Mouse (Mus musculus): ENCODE measurements around the gene Mterf4. TPM values are rescaled to one million over a fixed set of nuclear protein-coding genes. Genes with fewer than 3 reads are reported as not detected.
A peak's percentile ranks its signal among the peaks of the same experiment; 100 is the strongest.
"Not testable (repeated sequence)": the region's sequence is repeated elsewhere in the genome, so short reads cannot be mapped to it uniquely, and the experiment has no call there.

Mterf4 gene
- total RNA-seq (2021) = 10 to 100 TPM; 23.0 to 24.9 TPM
- long read RNA-seq, experiment 1, transcript Mterf4-201 (4 exons, 1,366 nt) = major isoform, 14 of 27 reads
- long read RNA-seq, experiment 1, partial matches to known transcripts = 2 of 27 reads
- long read RNA-seq, experiment 1, other reads (novel, unspliced or antisense) = 5 of 27 reads
- long read RNA-seq, experiment 2, partial matches to known transcripts = 3 of 11 reads
- long read RNA-seq, experiment 2, other reads (novel, unspliced or antisense) = 3 of 11 reads

DNA sequence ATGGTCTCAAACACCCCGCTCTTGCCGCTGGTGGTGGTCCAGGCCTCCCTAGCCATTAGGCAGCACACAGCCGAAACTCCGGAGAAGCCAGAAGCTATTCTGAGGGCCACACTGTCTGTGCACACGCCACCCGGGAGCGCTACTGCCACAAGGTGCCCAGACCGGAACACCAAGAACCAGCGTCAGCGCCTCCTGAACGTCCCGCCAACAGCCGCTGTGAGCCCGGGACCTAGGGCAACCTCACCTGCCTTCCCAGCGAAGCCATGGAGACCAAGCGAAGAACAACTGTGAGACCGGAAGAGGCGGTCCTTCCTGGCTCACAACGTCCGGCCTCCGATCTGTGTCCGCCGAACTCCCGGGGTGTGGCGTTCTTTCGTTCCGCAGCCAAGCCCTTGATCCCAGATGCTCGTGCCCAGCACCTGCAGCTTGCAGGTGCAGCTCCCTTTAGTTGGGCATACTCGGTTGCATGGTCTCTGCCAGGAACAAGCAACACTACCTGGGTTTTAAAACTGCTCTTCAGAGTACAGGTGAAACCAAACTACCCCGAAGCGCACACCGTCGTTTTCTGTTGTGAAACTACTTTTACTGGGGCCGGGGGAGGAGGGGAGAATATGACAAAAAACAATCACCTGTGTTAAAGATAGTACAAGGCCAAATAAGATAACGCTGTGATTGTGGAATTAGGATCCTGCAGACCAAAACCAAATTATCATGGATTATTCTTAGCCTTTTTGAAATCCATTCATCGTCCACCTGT is at the start of gene Mterf4:
Gene Mterf4 (minus strand): TSS at position 335 of the 757 bp plus-strand sequence.
- DNase-seq = peak; percentile 84 to 87

DNA sequence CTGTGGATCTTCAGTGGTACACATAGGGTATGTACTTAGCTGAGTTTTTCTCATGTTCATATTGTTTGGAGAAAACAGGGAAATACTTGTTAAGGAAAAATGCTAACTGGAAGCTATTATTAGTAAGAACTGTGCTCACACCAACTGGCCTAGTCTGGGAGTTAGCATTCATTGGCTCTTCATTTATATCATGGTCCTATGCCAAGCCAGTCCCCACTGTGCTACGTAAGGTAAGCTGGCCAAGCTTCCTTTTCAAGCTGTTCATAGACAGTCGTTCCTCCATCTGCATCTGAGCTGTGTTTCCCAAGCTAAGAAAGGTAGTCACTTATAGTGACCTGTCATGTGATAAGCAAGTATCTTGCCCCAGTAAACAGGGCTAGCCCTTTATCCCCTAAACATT is 47.0 kb upstream of the Mterf4 start:
- no peak for DNase-seq

DNA sequence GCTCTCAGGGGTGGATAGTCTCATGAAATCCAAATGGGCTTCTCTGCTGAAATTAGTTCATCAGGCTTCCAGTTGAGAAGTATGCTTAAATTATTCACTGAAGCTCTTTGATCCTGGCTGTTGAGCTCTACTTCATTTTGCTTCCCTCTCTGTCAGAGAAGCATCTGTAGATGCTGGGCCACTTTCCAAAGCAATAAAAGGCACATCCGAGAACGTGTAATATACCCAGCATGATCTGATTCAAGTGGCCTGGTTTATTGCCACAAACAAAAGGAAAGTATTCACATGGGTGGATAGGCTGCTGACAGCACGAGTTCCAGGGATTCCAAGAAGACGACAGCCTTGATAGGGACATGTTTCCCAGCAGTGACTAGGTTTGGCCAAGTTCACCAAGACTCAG is 44.0 kb upstream of the Mterf4 start:
- DNase-seq = no peak

DNA sequence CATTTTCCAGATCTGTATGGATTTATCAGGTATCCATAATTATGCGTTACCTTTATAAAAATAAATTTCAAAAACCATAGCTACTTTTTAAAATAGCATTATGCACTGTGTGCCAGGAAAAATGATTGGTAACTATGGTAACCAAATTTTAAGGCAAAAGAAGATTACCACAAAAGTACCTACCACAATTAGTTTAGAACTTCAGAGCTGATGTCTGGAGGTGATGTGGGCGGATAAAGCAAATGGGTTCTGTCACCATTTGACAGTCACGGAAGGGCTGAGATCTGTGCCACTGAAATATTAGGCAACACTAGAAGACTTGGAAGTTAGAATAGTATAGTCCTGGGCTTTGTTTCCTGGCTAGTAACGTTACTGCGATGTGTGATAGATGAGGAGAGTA is 41.5 kb upstream of the Mterf4 start:
- no peak for DNase-seq

DNA sequence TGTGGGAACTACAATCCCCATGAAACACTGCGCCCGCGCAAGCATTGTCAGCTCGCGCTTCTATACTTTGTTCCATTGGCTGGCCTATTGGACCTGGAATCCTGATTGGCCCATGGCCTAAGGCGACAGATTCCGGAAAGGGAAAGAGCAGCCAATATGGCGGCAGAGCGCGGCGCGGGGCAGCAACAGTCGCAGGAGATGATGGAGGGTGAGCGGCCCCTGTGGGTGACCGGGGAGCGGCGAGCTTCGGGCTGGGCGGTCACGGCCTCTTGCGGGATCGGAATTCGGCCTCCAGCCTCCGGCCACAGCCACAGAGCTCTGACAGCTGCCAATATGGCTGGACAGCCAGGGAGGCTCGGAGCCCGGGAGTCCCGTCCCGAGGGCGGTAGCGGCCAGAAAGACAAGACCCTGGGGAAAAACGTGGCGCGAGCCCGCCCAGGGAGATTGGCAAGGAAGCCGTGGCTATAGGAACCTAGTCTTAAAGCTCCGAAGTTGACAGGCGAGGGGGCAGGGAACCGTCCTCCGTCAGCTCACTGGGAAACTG is 37.9 kb upstream of the Mterf4 start:
- peak; percentile 94 to 95 for DNase-seq

DNA sequence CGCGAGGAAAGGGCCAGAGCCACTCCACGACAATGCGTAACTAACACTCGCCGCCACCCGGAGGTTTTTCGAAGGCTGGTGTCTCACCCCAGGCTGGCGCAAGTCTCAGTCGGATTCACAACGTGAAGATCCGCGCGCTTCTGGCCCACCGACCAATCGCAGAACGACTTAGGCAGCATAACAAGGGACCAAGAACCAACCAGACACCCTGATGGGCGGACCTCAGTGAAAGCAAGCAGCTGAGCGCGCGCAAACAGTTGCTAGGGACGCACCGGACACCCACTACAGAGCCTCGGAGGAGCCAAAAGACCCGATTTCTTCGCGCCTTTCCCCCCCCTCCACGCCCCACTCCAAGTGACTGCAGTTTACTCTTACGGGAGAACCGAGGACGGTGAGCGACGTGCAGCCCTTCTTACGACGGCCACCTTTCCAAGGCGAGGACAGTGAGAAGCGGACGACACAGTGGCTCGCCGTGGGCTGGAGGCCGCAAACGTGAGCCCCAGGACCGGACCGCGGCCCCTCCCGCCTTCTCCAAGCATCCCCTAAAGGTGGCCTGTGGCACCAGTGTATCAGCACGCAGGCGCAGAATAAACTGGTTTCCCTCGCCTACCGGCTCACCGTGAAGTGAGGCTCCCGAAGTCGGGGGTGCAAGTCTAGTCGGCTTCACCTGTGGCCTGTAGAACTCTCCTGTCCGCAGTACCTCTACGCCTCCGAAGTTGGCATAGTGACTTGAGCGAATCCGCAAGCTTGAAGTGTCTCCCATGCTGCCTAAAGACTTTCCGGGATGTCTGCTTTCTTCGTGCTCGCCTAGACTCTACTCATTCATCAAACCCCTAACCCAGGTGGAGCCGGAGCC is 37.2 kb upstream of the Mterf4 start, which contains the start of the genes Ppp1r7 and Pask:
Gene Ppp1r7 (plus strand): TSS at position 207 of the 856 bp plus-strand sequence.
Gene Pask (minus strand): TSS at position 835 of the 856 bp plus-strand sequence.
- DNase-seq = peak; percentile 95 to 96

DNA sequence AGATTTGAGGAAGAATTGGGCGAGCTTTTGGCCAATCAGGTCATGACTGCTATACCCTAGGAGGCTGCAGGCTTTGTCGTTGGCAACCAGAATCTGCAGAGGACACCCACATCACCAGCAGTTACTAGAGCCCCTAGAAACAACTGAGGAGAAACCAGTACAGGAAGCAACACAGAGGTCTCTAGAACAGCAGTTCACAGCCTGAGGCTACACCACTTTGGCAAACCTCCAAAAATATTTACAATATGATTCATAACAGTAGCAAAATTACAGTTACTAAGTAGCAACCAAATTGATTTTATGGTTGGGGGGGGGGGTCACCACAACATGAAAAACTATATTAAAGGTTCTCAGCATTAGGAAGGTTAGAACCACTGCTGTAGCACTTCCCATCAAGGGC is 28.9 kb upstream of the Mterf4 start:
- no peak for DNase-seq

DNA sequence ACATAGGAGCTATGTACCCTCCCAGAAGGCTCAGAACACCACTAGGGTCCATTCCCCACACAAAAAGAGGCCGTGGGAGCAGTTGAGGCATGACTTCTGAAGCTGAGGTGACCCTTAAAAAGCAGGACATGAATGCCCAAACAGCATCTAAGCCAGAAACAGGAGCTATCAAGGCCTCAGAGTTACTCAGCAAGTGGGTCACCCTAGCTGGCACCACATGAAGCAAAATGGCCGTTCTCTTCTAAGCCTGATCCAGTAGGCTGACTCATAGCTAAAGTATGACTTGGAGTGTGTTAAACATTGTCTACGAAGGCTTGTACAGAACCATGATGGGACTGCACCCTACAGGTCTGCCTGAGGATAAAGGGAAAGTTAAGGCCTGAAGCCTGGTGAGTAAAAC is 20.7 kb upstream of the Mterf4 start:
- DNase-seq = peak; percentile 51 to 58

DNA sequence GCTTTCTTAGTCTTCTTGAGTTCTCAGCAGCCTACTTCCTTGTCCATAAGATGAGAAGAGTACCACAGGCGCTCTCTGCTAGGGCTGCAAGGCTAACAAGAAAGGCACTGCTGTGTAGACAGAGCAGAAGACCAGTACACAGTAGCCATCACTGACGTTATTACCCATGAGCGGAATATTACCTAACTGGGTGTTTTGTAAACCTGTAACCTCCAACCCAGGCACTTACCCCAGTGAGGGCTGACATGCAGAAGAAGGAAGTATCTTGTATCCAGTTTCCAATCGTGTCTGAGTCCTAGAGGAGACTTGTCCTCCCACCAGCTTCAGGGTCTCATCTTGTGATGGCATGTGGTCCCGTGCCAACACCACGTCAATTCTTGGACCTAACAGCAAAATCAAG is 18.3 kb upstream of the Mterf4 start:
- DNase-seq = no peak

DNA sequence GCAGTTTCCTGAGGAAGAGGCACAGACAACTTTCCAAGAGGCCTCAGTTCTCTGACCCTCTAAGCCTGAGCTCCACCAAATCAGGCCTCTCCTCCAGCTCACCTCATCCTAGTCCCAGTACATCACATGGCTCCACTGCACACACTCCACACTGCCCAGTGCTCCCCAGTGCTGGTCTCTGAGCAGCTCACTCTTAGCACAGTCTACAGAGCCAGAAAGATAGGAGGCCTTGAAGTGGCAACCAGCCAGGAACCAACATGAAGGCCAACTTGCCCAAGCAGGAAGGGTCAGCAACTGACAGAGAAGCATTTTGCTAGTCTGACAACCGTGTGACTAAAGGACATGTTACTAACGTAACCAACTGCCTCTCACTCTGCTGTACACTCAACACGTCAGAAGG is 5.1 kb downstream of the Mterf4 start:
- DNase-seq = peak; percentile 77 to 83

DNA sequence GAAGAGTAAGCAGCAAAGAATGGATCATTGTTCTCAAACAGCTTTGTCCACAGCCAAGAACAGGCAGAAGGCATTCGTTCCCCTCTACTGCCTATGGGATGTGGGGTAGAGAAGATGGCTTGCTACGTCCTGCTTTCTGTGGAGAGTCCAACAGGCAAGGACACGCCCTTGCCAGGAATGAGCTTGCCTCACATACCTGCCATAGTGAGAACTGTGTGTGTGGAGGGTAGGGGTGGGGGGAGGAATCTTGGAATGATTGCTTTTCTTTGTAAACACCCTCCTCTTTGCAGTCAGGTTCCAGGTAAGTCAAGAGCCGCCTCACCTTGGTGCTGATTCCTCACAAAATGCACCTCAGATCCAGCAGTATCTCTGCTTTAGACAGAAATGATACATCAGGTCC is 5.9 kb downstream of the Mterf4 start:
- no peak for DNase-seq

DNA sequence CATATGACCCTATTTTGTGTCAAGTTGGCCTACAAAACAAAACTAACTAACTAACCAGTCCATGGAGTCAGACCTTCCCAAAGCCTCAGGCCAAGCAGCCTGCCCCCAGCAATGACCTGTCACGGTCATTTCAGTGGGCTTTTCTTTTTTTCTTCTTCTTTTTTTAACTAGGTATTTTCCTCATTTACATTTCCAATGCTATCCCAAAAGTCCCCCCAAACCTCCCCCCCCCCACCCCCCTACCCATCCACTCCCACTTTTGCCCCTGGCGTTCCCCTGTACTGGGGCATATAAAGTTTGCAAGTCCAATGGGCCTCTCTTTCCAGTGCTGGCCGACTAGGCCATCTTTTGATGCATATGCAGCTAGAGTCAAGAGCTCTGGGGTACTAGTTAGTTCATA is 11.2 kb downstream of the Mterf4 start:
- not testable (repeated sequence) for DNase-seq

DNA sequence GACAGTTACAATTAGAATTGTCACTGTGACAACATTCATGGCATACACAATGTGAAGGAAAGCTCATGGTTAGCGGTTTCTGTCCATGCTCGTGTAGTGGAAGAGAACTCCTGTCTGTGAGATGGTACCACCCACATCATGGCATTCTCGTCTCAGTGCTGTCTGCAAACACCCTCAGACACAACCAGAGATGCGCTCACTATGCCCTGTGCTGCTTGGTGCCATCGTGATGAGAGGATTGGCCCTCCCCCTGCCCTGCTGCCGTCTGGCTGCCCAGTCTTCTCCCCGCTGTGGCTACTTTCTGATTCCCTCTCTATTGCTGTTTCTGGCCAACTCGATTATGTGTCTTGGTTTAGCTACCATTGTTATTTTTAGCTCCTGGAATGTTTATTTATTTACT is 13.7 kb downstream of the Mterf4 start:
- no peak for DNase-seq

DNA sequence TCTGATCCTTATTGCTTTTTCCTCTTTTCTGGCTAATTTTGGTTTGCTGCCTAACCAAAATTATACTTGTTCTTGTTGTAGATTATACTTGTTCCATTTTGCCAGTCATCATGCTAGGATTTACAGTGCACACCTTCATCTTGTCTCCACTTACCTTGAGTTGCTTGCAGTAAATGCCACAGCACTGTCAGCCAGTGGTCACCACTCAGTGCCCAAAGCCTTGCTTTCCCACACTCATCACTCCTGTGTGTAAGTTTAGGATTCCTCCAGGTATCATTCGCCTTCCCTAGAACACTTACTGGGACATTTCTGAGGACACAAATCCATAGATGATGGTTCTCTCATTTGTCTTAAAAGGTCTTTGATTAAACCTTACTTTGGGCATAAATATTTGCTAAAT is 14.1 kb downstream of the Mterf4 start:
- DNase-seq = no peak

DNA sequence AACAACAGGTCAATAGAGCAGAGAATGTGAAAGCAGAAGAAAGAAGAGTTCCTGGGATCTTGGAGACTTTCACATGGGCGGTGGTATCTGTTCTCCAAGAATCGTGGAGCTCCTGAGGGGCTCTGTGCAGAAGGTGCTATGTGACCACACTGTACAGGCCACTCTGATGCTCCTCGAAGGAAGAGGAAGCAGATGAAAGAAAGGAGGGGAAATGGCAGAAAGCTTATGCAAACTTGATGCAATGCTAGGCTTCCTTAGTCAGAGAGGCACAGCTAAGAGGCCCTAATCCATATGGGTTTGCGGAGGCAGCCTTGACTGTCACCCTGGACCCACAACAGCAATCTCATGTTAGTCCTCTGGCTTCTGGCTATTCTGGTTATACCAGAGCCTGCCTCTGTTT is 14.8 kb downstream of the Mterf4 start:
- DNase-seq = no peak

DNA sequence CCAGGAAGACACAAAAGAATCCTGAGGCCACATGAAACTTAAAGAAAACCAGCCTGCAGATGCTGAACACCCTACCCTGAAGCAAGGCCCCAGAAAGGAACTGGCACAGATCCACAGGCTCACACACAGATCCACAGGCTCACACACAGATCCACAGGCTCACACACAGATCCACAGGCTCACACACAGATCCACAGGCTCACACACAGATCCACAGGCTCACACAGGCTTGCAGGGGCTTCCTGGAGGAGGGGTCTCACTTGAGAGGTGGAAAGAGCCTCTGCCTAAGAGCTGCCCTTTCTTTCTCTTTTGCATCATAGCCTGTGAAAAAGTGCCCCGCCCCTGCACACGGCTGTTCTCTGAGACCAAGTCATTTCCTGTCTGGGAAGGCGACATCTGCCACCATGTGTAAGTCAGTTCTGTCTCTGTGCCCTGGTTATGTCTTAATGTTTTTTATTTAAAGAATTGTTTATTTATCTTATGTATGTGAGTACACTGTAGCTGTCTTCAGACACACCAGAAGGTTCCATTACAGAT is 16.0 kb downstream of the Mterf4 start:
- DNase-seq = no peak

DNA sequence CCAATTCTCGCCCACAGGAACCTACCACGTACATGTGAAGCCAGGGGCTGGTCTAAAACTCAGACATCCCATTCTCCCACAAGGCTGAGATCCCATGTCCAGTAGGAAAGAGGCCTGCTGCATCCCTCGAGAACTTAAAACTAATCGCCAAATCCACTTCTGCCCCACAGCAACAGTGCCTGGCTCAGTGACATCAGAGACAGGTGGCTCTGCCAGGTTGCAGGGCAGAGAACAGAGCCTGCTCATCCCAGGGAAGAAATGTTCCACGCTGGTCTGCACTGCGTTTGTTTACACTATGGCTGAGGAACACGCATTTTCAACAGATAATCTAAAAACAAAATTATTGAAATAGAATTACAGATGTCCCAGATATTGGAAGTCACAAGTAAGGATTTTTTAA is 28.7 kb downstream of the Mterf4 start:
- no peak for DNase-seq

DNA sequence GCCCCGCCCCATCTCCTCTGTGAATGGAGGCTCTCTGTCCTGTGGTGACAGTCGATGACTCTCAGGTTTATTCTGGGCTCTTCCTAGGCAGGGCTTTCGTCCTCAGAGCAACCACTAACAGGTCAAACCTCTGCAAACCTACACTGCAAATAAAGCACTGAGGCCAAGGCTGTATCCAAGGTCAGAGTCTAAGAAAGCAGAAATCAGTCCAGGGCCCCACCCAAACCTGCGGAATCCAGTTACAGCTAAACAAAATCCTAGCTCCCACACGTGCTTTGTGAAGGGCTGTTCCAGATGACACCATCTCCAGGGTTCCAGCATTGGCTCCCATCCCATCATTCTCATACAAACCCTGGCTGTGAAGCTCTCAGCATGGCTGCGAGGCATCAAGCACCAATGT is 30.2 kb downstream of the Mterf4 start:
- no peak for DNase-seq

DNA sequence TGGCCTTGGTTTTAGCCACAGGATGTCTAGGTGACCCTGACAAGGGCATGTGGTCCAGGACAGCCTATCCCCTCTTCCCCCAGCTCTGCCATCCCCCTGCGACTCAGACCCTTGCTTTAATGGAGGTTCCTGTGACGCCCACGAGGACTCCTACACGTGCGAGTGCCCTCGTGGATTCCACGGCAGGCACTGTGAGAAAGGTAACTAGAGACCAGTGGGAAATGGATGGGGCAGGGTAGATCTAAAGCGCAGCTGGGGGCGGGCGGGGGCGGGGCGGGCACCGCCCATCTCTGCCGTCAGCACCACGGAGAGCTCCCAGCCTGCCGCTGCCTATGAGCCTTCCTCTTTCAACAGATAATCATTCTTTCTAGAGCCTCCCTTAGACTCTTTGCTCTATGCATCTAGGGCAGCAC is 33.3 kb downstream of the Mterf4 start:
- DNase-seq = peak; percentile 58 to 72

DNA sequence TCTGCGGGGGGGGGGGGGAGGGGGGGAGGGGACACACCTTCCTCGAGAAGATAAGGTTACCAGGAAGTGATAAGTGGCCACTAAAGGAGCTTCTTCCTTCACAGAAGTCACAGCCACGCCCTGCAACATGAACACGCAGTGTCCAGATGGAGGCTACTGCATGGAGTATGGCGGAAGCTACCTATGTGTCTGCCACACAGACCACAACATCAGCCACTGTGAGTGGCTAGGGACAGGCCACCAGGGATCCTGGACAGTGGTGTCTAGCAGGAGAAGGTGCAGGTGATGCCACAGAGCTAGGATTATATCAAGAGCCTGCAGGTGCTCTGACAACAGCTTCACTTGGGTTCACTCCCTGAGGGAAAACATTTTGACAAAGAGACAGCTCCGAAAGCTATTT is 34.0 kb downstream of the Mterf4 start:
- DNase-seq = no peak

DNA sequence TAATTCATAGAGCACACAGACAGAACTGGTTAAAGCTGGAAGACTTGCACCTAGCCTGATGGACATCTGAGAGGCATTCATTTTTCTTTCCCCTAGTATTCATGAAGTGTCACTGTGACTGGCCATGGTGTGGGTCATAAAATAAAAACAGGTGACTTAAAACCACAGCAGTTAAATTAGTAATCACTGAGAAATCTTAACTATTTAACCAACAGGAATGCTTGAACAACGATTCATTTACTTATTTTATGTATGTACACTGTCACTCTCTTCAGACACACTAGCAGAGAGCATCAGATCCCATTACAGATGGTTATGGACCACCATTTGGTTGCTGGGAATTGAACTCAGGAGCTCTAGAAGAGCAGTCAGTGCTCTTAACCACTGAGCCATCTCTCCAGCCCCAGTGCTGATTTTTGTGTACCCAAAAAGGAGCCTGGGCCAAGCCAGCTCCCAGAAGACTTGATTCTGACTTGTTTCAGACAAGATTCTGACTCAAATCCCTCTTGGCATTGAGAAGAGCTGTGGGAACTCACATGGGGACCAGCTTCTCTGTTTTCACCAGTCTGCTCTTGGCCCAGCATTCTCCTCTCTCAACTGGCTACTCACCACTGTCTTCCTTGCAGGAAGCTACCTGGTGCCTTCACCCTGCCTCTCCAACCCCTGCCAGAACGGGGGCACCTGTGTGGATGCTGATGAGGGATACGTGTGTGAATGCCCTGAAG is 35.0 kb downstream of the Mterf4 start:
- DNase-seq = no peak

DNA sequence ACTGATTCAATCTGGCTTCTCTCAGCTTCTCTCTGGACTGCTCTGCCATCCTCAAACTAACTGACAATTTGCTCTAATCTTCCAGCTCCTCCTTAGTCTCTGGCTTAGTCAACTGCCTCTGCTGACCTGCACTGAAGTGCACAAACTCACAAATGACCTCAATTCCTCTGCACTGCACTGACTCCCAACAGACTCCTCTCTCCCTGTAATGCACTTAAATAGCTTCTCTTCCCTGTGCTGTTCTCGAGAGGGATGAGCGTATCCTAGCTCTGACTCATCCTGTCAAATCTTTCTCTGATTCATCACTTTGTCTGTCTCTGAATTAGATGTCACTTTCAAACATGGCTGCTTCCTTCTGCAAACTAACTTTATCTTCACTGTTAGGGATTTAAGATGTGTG is 37.5 kb downstream of the Mterf4 start:
- DNase-seq = no peak
